ENCODE assay signal across 7 mouse cellular contexts in the genomic region with DNA sequence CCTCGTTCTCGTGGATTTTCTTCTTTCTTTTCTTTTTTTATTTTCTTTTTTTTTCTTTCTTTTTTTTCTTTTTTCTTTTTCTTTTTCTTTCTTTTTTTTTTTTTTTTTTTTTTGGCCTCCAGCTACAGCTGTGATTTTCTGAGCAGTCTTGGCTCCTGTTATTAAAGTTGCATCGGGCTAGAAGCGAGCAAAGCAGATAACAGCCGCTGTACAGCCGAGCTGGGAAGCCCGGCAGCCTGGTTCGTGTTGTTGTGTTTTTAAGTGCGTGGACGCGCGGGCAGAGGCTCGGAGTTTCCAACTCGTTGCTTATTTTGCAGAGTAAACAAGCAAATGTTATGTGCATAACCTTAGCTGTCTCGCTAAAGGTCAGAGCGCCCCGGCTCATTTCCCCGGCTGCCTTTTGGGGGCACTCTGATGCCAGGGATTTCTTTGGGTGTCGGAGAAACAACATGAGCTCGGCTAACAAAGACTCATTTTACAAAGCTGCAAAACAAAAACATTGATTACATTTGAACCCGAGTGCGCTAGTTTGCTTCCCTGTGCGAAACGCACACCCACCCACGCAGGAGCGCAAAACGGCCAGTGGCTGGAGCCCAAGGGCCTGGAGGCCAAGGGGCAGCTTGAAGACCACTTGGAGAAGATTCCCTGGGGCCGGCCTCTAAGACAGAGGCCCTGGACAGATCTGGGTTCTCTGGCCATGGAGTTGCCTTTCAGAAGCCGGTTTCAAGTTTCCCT.
DNase-seq lines count a peak whose midpoint lies in the region; ATAC-seq and TF ChIP-seq lines count a peak whose summit lies in the region.

No protein-coding gene starts in this region.

- H3K4me2 ChIP-seq in forebrain, postnatal 0 days (ENCODE audit: low read depth), result peak overlapping the region; percentile 59
- H3K4me2 ChIP-seq in liver, embryonic 13.5 days, result peak overlapping the region; percentile 19
- peak overlapping the region; percentile 58 for H3K4me2 ChIP-seq in neural tube, embryonic 13.5 days

- peak; percentile 59 for TF ChIP-seq CTCF in forebrain, postnatal 0 days (IDR thresholded peaks at IDR 0.05; ENCODE audit: low read depth)

- peaks cover 14% of the 10 kb centered on the region; the same call in 1 of the 2 replicates for H3K27me3 ChIP-seq in forebrain, postnatal 0 days (ENCODE audit: insufficient read depth, low read length)
- H3K27me3 ChIP-seq in liver, embryonic 13.5 days, result 0 out of 2 replicates have a peak, but pooled peaks cover 5% of the 10 kb centered on the region
- no peaks in the 10 kb centered on the region for H3K27me3 ChIP-seq in neural tube, embryonic 13.5 days

- DNase-seq in cerebellum, postnatal 25 days, result peak; percentile 29 to 48
- DNase-seq in forebrain, postnatal 0 days, result peak; percentile 78
- DNase-seq in heart, postnatal 25 days (ENCODE audit: low spot score), result peak; percentile 26
- DNase-seq in kidney, postnatal 4 days, result peak; percentile 74 to 81
- no peak for DNase-seq in liver, embryonic 13.5 days

- H3K4me1 ChIP-seq in forebrain, postnatal 0 days (ENCODE audit: insufficient read depth), result 0 out of 2 replicates have a peak, but pooled peaks cover 6% of the 10 kb centered on the region
- H3K4me1 ChIP-seq in liver, embryonic 13.5 days (replicated peaks), result no peaks in the 10 kb centered on the region
- peaks cover 57% of the 10 kb centered on the region for H3K4me1 ChIP-seq in neural tube, embryonic 13.5 days (replicated peaks)

- ATAC-seq in forebrain, postnatal 0 days, result peak; percentile 51; the same call in 1 of the 2 replicates
- ATAC-seq in liver, embryonic 13.5 days (ENCODE audit: low read depth), result no peak
- peak; percentile 70 for ATAC-seq in neural tube, embryonic 13.5 days (ENCODE audit: low read depth)
- ATAC-seq in inflammation-experienced regulatory T-cells, adult 6 months, result no peak

- 7% methylated on average over 29 of the region's 29 CpGs for WGBS in forebrain, postnatal 0 days
- 23% methylated on average over 29 of the region's 29 CpGs for WGBS in liver, embryonic 13.5 days (ENCODE audit: insufficient replicate concordance)
- WGBS in neural tube, embryonic 13.5 days, result 7% methylated on average over 29 of the region's 29 CpGs

- intact Hi-C loops in heart, postnatal 25 days (cut with DNase I), result loop anchor here (5.0 to 10.0 kb wide), 5 partner anchors 87 to 1257 kb away; no protein-coding TSS in a partner anchor

- H3K4me3 ChIP-seq in forebrain, postnatal 0 days (ENCODE audit: low read depth, low read length), result peak overlapping the region; percentile 26
- no peak overlapping the region for H3K4me3 ChIP-seq in liver, embryonic 13.5 days (replicated peaks)
- peak overlapping the region; percentile 29 for H3K4me3 ChIP-seq in neural tube, embryonic 13.5 days

- H3K27ac ChIP-seq in forebrain, postnatal 0 days (ENCODE audit: low read depth, low read length), result no peak overlapping the region
- H3K27ac ChIP-seq in liver, embryonic 13.5 days, result no peak overlapping the region
- H3K27ac ChIP-seq in neural tube, embryonic 13.5 days (replicated peaks), result peak overlapping the region; percentile 91

- H3K9me3 ChIP-seq in forebrain, postnatal 0 days (ENCODE audit: low read length), result no peaks in the 10 kb centered on the region
- H3K9me3 ChIP-seq in liver, embryonic 13.5 days (replicated peaks), result no peaks in the 10 kb centered on the region
- H3K9me3 ChIP-seq in neural tube, embryonic 13.5 days, result no peaks in the 10 kb centered on the region

- no peaks in the 10 kb centered on the region for H3K36me3 ChIP-seq in forebrain, postnatal 0 days (ENCODE audit: insufficient read depth)
- no peaks in the 10 kb centered on the region for H3K36me3 ChIP-seq in liver, embryonic 13.5 days
- H3K36me3 ChIP-seq in neural tube, embryonic 13.5 days, result no peaks in the 10 kb centered on the region

- H3K9ac ChIP-seq in forebrain, postnatal 0 days, result peak overlapping the region; percentile 46
- H3K9ac ChIP-seq in liver, embryonic 13.5 days, result no peak overlapping the region
- peak overlapping the region; percentile 69 for H3K9ac ChIP-seq in neural tube, embryonic 13.5 days

Comparison
In these comparisons a context has a peak if more than half of its experiments do, and no peak if none do; other contexts are left out.
1. ATAC-seq: peak in forebrain, postnatal 0 days (single experiment) and neural tube, embryonic 13.5 days (single experiment); none in liver, embryonic 13.5 days (single experiment) and inflammation-experienced regulatory T-cells, adult 6 months (single experiment).
2. Peak in every context shown above with its lines, with median percentiles within 50 percentile points of each other: H3K4me2 ChIP-seq.